Mouse (Mus musculus): ENCODE measurements around the gene Mnat1. TPM values are rescaled to one million over a fixed set of nuclear protein-coding genes. Genes with fewer than 3 reads are reported as not detected.

Mnat1 gene
- polyA plus RNA-seq, 1 experiment from 2014 or later, result 20.8 TPM

DNA sequence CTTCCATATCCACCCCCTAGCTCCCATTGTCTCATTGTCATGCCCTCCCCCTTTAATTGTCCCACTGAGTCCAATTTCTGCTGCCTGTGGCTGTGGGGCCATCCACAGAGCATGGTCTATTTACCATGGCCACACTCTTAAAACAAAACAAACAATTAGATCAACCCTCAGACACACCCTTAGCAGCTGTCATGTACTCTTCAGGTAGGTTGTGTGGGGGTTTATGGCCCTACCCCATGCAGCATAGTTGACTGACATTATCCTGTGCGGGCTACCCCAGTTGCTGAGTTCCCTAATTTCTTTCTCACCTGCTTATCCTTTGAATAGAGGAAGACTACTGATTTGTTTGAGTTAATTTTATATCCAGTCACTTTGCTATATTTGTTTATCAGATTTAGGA is 136.8 kb downstream of the Mnat1 start:
- Histone ChIP-seq H3K27ac (no peak overlapping the region), H3K9me3 (replicated peaks) (peaks cover 5% of the 10 kb centered on the region; the same call in 1 of the 2 replicates), H3K4me2 (no peak overlapping the region), H3K27me3 (no peaks in the 10 kb centered on the region), H3K36me3 (ENCODE audit: poor library complexity, severe bottlenecking) (no peaks in the 10 kb centered on the region), H3K4me1 (no peaks in the 10 kb centered on the region), H3K4me3 (no peak overlapping the region), H3K9ac (no peak overlapping the region)
- 97% methylated on average over 1 of the region's 1 CpGs for WGBS
- no peak for ATAC-seq

DNA sequence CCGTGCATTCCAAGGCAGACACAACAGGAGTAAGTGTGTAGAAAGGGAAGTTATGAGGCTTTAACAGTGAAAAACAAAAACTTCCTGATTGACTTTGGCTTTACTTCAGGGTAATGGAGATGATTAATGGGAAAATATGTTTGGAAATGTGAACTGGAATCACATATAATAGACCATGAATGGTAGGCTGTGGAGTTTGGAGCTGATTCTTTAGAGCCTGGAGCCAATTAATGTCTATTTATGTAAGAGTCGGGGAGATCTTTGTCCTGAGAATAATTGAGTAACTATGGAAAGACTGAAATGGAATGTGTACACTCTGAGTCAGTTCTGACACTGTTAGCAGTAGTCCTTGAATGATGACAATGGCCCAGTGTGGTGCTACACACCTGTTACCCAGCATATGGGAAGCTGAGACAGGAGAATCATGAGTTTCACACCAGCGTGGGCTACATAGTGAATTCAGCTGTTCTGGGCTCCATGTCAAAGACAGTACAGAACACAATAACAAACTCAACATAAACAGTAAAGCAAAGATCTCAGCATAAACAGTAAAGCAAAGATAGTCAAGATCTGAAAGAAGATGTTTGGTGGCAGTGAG is 142.0 kb downstream of the Mnat1 start:
- WGBS, result 60% methylated on average over 3 of the region's 3 CpGs
- H3K4me1 ChIP-seq, result no peaks in the 10 kb centered on the region
- H3K4me3 ChIP-seq, result no peak overlapping the region
- H3K36me3 ChIP-seq (ENCODE audit: poor library complexity, severe bottlenecking), result no peaks in the 10 kb centered on the region
- no peak overlapping the region for H3K9ac ChIP-seq
- H3K27ac ChIP-seq, result no peak overlapping the region
- H3K4me2 ChIP-seq, result no peak overlapping the region
- no peak for ATAC-seq
- H3K9me3 ChIP-seq (replicated peaks), result peaks cover 5% of the 10 kb centered on the region; the same call in 1 of the 2 replicates
- no peaks in the 10 kb centered on the region for H3K27me3 ChIP-seq

DNA sequence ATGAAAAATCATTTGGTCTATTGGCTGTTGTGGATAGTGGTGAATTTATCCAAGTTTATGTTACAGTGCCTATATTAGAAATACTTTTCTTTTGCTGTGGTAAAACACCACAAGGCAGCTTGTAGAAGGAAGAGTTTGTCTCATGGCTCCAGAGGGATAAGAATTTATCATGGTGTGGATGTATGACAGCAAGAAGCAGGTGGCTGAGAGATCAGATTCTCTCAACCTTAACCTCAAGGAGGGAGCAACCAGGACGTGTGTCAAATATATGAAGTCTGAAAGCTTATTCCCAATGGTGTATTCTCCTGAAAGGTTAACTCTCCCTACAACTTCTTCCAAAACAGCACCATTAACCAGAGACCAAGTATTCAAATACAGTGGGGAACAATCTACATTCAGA is 143.1 kb downstream of the Mnat1 start:
- no peak overlapping the region for H3K27ac ChIP-seq
- no peaks in the 10 kb centered on the region for H3K4me1 ChIP-seq
- H3K9me3 ChIP-seq (replicated peaks), result peaks cover 5% of the 10 kb centered on the region; the same call in 1 of the 2 replicates
- no peaks in the 10 kb centered on the region for H3K27me3 ChIP-seq
- no peak for ATAC-seq
- H3K36me3 ChIP-seq (ENCODE audit: poor library complexity, severe bottlenecking), result no peaks in the 10 kb centered on the region
- H3K4me3 ChIP-seq, result no peak overlapping the region
- 97% methylated on average over 1 of the region's 1 CpGs for WGBS
- no peak overlapping the region for H3K9ac ChIP-seq
- no peak overlapping the region for H3K4me2 ChIP-seq

DNA sequence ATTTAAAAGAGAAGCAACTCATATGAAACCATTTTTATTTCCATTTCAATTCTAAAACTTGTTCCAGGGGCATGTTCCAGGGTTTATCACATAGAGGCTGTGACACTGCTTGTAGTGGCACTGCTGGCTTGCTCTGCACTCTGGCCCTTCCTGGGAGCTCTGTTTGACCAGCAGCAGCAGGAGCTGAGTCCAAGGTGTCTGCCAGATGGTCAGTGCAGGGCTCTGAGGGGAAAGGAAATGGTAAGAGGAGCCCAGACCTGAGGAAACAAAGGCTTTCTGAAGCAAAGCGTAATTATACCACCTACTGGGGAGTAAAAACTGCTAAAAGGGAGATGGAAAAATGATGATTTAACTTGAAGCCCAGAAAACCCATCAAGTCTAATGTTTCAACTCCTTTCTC is 145.0 kb downstream of the Mnat1 start:
- H3K36me3 ChIP-seq (ENCODE audit: poor library complexity, severe bottlenecking), result no peaks in the 10 kb centered on the region
- no peaks in the 10 kb centered on the region for H3K4me1 ChIP-seq
- H3K27me3 ChIP-seq, result no peaks in the 10 kb centered on the region
- H3K9ac ChIP-seq, result no peak overlapping the region
- no peak for ATAC-seq
- WGBS, result 77% methylated on average over 1 of the region's 1 CpGs
- no peaks in the 10 kb centered on the region for H3K9me3 ChIP-seq (replicated peaks)
- H3K27ac ChIP-seq, result no peak overlapping the region
- H3K4me2 ChIP-seq, result no peak overlapping the region
- no peak overlapping the region for H3K4me3 ChIP-seq

DNA sequence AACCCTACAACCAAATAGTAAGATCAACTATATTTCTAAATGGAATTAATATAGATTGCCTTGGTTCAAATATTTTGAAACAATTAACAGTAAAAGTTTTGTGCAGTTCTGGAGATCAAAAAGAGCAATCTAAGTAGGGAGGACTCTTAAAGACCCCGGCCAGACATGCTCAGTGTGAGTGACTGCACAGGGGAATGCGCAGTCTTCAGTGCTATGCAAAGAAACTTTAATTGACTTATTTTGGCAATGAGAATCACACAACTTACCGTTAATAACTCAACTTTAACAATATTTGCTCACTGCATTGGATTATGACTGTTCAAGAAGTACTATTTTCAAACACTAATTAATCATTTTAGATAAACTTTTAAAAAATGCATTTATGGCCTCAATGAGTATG is 146.0 kb downstream of the Mnat1 start:
- ATAC-seq, result no peak
- WGBS, result 90% methylated on average over 3 of the region's 3 CpGs
- Histone ChIP-seq H3K9me3 (replicated peaks) (no peaks in the 10 kb centered on the region), H3K36me3 (ENCODE audit: poor library complexity, severe bottlenecking) (no peaks in the 10 kb centered on the region), H3K27me3 (no peaks in the 10 kb centered on the region), H3K4me1 (no peaks in the 10 kb centered on the region), H3K27ac (no peak overlapping the region), H3K4me3 (no peak overlapping the region), H3K4me2 (no peak overlapping the region), H3K9ac (no peak overlapping the region)

DNA sequence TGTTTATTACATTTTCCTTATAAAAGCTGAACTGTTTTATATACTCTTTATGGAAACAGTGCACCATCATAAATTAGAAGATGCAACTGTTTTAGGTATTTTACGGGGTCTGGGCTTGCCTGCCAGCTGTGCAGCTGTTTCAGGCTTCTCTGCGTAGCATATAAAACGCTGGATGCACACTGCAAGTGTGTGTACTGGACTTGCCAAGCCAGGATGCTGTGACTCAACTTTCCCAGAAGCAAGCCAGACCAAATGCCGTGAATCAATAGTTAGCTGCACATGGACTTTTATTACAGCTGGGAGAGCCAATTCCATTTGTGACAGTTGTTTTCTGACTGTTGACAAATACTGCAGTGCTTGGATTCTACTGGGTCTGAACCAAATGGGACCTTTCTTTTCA is 146.4 kb downstream of the Mnat1 start:
- no peak overlapping the region for H3K27ac ChIP-seq
- H3K9me3 ChIP-seq (replicated peaks), result no peaks in the 10 kb centered on the region
- no peak for ATAC-seq
- H3K9ac ChIP-seq, result no peak overlapping the region
- H3K27me3 ChIP-seq, result no peaks in the 10 kb centered on the region
- no peaks in the 10 kb centered on the region for H3K36me3 ChIP-seq (ENCODE audit: poor library complexity, severe bottlenecking)
- no peak overlapping the region for H3K4me2 ChIP-seq
- WGBS, result 92% methylated on average over 4 of the region's 4 CpGs
- no peak overlapping the region for H3K4me3 ChIP-seq
- no peaks in the 10 kb centered on the region for H3K4me1 ChIP-seq

DNA sequence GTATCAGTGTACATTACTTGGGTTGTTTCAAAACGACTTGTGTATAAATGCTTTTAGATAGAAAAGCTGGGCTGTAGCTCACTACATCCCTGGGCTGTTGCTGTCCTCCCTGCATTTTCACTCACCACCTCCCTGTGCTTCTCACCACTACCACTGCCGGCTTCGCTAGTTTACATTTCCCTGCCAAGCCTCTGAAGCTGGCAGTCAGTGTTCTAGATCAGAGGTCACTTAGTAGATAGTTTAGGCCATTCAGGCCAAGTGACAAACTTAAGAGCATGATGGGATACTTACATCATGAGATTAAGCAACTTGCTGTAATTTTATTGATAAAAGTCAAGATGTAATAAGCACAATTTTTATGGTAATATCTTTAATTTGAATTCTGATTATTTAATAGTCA is 151.4 kb downstream of the Mnat1 start:
- Histone ChIP-seq H3K36me3 (ENCODE audit: poor library complexity, severe bottlenecking) (peaks cover 39% of the 10 kb centered on the region), H3K4me2 (no peak overlapping the region), H3K9ac (no peak overlapping the region), H3K27ac (no peak overlapping the region), H3K4me3 (no peak overlapping the region), H3K9me3 (replicated peaks) (no peaks in the 10 kb centered on the region), H3K4me1 (no peaks in the 10 kb centered on the region), H3K27me3 (no peaks in the 10 kb centered on the region)
- no peak for ATAC-seq
- WGBS, result 93% methylated on average over 3 of the region's 3 CpGs

DNA sequence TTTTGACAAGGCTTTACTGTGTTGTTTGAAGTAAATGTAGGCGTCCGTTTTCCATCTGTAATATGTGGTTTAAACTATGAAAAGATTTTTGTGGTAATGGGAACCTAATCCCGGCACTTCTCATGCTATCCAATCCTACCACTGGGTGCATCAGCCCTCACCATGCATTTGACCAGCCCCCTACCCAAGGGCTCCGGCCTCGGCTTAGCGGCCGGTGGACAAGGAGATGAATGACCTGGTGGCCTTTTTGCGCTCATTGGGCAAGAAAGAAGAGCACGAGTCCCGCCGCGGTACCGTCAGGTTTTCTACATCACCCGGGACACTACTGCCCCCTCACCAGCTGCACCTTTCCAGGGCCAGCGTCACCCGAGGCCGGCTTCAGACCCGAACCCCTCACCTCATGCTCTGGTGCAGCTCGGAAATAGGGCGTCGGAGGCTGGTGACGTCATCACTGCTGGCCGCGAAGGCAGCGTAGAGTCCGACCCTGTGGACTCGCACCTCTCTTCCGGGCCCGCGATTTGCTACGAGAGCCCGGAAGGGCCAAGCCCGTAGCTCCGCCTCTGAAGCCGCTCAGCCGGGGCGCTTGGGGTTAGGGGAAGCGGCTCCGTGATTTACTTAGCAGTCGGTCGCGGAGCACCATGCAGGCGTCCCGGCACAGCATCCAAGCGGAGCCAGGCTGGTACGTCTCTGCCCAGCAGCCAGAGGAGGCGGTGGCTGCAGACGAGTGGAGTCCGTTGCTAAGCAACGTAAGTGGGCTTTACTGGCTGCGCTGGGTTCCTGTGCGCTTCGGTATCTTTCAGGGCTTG is 163.0 kb downstream of the Mnat1 start, which contains the start of the genes Trmt5 and Slc38a6:
TSS of gene Trmt5 (minus strand) at position 424 of the 806 bp plus-strand sequence.
TSS of gene Slc38a6 (plus strand) at position 493 of the 806 bp plus-strand sequence.
- ATAC-seq, result peak; percentile 98
- Histone ChIP-seq H3K36me3 (ENCODE audit: poor library complexity, severe bottlenecking) (peaks cover 21% of the 10 kb centered on the region), H3K9me3 (replicated peaks) (no peaks in the 10 kb centered on the region), H3K4me1 (peaks cover 17% of the 10 kb centered on the region), H3K27ac (peak within 1 kb of the TSS; percentile 75), H3K27me3 (no peaks in the 10 kb centered on the region), H3K4me3 (peak within 1 kb of the TSS; percentile 75), H3K4me2 (peak within 1 kb of the TSS; percentile 70), H3K9ac (peak within 1 kb of the TSS; percentile 87)
- under 1% methylated on average over 52 of the region's 53 CpGs for WGBS

DNA sequence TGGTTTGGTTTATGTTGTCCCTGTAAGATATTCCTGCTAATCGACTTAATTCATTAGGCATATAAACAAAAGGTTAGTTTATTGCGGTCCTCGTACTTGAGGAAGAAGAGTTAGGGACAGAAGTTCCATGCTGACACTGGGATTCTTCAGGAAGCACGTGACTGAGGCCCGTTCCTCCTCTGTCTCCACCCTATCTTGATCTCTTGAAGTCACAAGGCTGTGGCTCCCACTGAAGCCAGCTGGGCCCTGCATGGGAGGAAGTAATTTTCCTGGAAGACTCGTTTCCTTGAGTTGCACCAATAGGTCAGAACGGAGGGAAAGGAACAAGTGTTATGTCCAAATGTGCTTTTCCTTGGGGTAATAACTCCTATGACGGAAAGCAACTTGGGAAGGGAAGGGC is 164.1 kb downstream of the Mnat1 start:
- H3K27me3 ChIP-seq, result no peaks in the 10 kb centered on the region
- peak overlapping the region; percentile 75 for H3K4me3 ChIP-seq
- no peaks in the 10 kb centered on the region for H3K9me3 ChIP-seq (replicated peaks)
- ATAC-seq, result no peak
- H3K4me1 ChIP-seq, result peaks cover 17% of the 10 kb centered on the region
- 75% methylated on average over 8 of the region's 8 CpGs for WGBS
- peak overlapping the region; percentile 70 for H3K4me2 ChIP-seq
- peak overlapping the region; percentile 87 for H3K9ac ChIP-seq
- H3K36me3 ChIP-seq (ENCODE audit: poor library complexity, severe bottlenecking), result peaks cover 11% of the 10 kb centered on the region; the same call in 1 of the 2 replicates
- no peak overlapping the region for H3K27ac ChIP-seq

DNA sequence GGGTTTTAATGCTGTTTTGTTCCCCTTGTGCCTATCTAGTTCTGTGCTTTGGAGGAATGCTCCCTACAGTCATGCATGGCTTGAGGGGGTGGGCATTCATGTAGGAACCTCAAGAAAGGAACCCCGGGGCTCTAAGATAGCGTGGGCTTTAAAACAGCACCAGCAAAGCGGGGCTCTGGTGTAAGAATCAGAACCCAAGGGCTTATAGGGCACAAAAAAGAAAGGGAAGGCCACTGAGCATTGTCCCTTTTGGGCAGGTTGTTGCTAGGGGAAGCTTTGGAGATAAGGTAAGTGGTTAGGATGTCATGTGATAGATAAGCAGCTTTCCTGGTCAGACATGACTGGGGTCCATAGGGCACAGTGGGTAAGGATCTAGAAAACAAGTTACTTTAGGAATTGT is 165.1 kb downstream of the Mnat1 start:
- no peaks in the 10 kb centered on the region for H3K9me3 ChIP-seq (replicated peaks)
- peaks cover 8% of the 10 kb centered on the region; the same call in 1 of the 2 replicates for H3K36me3 ChIP-seq (ENCODE audit: poor library complexity, severe bottlenecking)
- no peak for ATAC-seq
- no peak overlapping the region for H3K4me2 ChIP-seq
- no peak overlapping the region for H3K4me3 ChIP-seq
- H3K4me1 ChIP-seq, result peaks cover 17% of the 10 kb centered on the region
- WGBS, result 96% methylated on average over 3 of the region's 3 CpGs
- no peaks in the 10 kb centered on the region for H3K27me3 ChIP-seq
- H3K9ac ChIP-seq, result no peak overlapping the region
- H3K27ac ChIP-seq, result no peak overlapping the region

DNA sequence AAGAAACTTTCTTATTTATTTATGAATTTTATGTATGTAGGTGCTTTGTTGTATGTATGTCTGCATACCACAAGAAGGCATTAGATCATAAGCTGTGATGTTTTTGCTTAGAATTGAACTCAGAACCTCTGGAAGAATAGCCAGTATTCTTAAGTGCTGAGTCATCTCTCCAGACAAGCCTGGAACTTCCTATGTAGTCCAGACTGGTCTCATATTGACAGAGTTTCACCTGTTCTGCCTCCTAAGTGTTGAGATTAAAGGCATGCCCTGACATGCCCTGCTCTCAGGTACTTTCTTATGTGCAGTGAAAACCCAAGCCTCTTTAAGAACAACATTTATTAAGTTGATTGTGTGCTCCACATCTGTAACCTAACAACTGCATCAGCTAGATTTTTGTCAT is 171.4 kb downstream of the Mnat1 start:
- H3K4me1 ChIP-seq, result no peaks in the 10 kb centered on the region
- H3K27ac ChIP-seq, result no peak overlapping the region
- no peak overlapping the region for H3K4me2 ChIP-seq
- no peaks in the 10 kb centered on the region for H3K9me3 ChIP-seq (replicated peaks)
- peaks cover 11% of the 10 kb centered on the region for H3K36me3 ChIP-seq (ENCODE audit: poor library complexity, severe bottlenecking)
- no peak for ATAC-seq
- H3K4me3 ChIP-seq, result no peak overlapping the region
- no peaks in the 10 kb centered on the region for H3K27me3 ChIP-seq
- no peak overlapping the region for H3K9ac ChIP-seq

DNA sequence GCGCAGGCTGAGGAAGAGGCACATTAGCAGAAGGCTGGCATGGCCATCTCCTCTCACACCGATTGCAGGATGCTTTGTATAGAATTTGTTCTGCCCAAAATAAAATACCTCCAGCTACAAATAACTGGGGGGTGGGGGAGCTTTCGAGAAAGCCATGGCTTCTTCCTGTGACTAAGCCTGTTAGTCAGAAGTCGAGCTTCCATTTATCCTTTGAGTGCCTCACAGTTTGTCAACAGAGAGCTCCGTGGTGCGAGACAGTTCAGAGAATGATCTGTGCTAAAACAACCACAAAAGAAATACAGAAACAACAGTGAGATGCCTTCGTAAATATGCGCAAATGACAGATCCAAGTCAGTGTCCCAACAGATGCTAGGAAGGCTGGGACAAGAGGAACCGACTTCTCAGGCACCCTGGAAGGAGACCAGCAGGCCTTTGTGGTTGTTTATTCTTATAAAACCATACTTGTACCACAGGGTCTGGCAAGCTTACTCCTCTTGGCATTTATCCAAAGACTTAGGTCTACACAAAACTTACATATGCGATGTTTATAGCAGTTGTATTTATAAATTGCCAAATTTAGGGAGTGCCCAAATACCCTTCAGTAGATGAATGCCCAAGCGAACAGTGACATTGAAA is 172.1 kb downstream of the Mnat1 start:
- Histone ChIP-seq H3K4me3 (no peak overlapping the region), H3K4me1 (no peaks in the 10 kb centered on the region), H3K36me3 (ENCODE audit: poor library complexity, severe bottlenecking) (peaks cover 13% of the 10 kb centered on the region), H3K9ac (no peak overlapping the region), H3K4me2 (no peak overlapping the region), H3K27ac (no peak overlapping the region), H3K9me3 (replicated peaks) (no peaks in the 10 kb centered on the region), H3K27me3 (no peaks in the 10 kb centered on the region)
- no peak for ATAC-seq
- WGBS, result 88% methylated on average over 11 of the region's 11 CpGs
